Mouse (Mus musculus) erythroblast, embryonic 14.5 days (primary cell): Measurements from ENCODE around the gene Hikeshi. TPM values are rescaled to one million over a fixed set of nuclear protein-coding genes. Genes with fewer than 3 reads are reported as not detected.

ENCODE experiments used
- H3K27me3 ChIP-seq: 2 replicates; pipeline ENCODE4 v1.6.1; 2012; ENCODE audit warnings: inconsistent platforms; ENCODE audit not compliant: control insufficient read depth
- H3K36me3 ChIP-seq: 2 replicates; pipeline ENCODE4 v1.6.1; 2012; ENCODE audit warnings: mild to moderate bottlenecking, inconsistent platforms; ENCODE audit not compliant: control insufficient read depth
- H3K4me1 ChIP-seq: 2 replicates; pipeline ENCODE4 v1.6.1; 2012; ENCODE audit warnings: inconsistent platforms; ENCODE audit not compliant: control insufficient read depth
- H3K4me3 ChIP-seq: replicated peaks from 2 replicates; pipeline ENCODE3; 2012; ENCODE audit warnings: moderate library complexity, mild to moderate bottlenecking, inconsistent platforms
- H3K9me3 ChIP-seq: 2 replicates; pipeline ENCODE4 v1.6.1; 2012; ENCODE audit warnings: low read length, inconsistent platforms, mixed read lengths; ENCODE audit not compliant: control insufficient read depth
- GATA1 ChIP-seq: IDR thresholded peaks from 2 replicates; pipeline ENCODE4 v1.6.1; 2012; ENCODE audit warnings: low read length, inconsistent platforms, mixed read lengths
- TAL1 ChIP-seq: IDR thresholded peaks from 3 replicates; pipeline ENCODE4 v1.6.1; 2012; ENCODE audit warnings: low read length, inconsistent platforms, mixed read lengths
- polyA plus RNA-seq: library from polyadenylated mRNA; stranded (reverse); fragments of >175 nt; gene quantifications from 2 replicates; pipeline ENCODE4 v1.2.3, GENCODE M21; 2012

The Hikeshi gene
- polyA plus RNA-seq, 1 experiment = 2.1 TPM

GRCm38 (mm10) chr7:89903442-89904343 is 37.3 kb downstream of the Hikeshi start, which contains the start of gene Ccdc81:
Ccdc81 (minus strand) TSS chr7:89903629.
- H3K9me3 ChIP-seq = no peaks in the 10 kb centered on the region
- no peaks in the 10 kb centered on the region for H3K27me3 ChIP-seq
- H3K36me3 ChIP-seq = no peaks in the 10 kb centered on the region
- H3K4me1 ChIP-seq = peaks cover 8% of the 10 kb centered on the region
- no peak within 1 kb of the TSS for H3K4me3 ChIP-seq
- TF ChIP-seq GATA1 (no peak), TAL1 (no peak)

- H3K4me1 ChIP-seq = peaks cover 8% of the 10 kb centered on the region
- no peak overlapping the region for H3K4me3 ChIP-seq
These were observed 38.0 kb downstream of the Hikeshi start for GRCm38 (mm10) chr7:89903007-89903406.

GRCm38 (mm10) chr7:89891856-89892255 is 49.1 kb downstream of the Hikeshi start:
- Histone ChIP-seq H3K9me3 (no peaks in the 10 kb centered on the region), H3K27me3 (no peaks in the 10 kb centered on the region), H3K4me1 (no peaks in the 10 kb centered on the region), H3K36me3 (no peaks in the 10 kb centered on the region), H3K4me3 (no peak overlapping the region)
- TF ChIP-seq GATA1 (no peak), TAL1 (no peak)

More at GRCm38 (mm10) chr7:89903007-89903406, 38.0 kb downstream of the Hikeshi start:
- Histone ChIP-seq H3K9me3 (no peaks in the 10 kb centered on the region), H3K36me3 (no peaks in the 10 kb centered on the region), H3K27me3 (no peaks in the 10 kb centered on the region)
- TF ChIP-seq TAL1 (no peak), GATA1 (no peak)

- Histone ChIP-seq H3K4me3 (no peak overlapping the region), H3K9me3 (no peaks in the 10 kb centered on the region), H3K36me3 (no peaks in the 10 kb centered on the region), H3K27me3 (no peaks in the 10 kb centered on the region), H3K4me1 (no peaks in the 10 kb centered on the region)
- TF ChIP-seq GATA1 (no peak), TAL1 (no peak)
These were observed 49.6 kb downstream of the Hikeshi start for GRCm38 (mm10) chr7:89891412-89891811.

- no peak overlapping the region for H3K4me3 ChIP-seq
- H3K36me3 ChIP-seq = no peaks in the 10 kb centered on the region
These were observed 56.5 kb downstream of the Hikeshi start for GRCm38 (mm10) chr7:89884551-89884950.

GRCm38 (mm10) chr7:89879686-89880085 is 61.3 kb downstream of the Hikeshi start:
- H3K4me3 ChIP-seq = no peak overlapping the region
- no peaks in the 10 kb centered on the region for H3K36me3 ChIP-seq
- H3K4me1 ChIP-seq = no peaks in the 10 kb centered on the region
- TF ChIP-seq GATA1 = no peak
- no peak for TF ChIP-seq TAL1
- H3K9me3 ChIP-seq = no peaks in the 10 kb centered on the region
- no peaks in the 10 kb centered on the region for H3K27me3 ChIP-seq

More at GRCm38 (mm10) chr7:89884551-89884950, 56.5 kb downstream of the Hikeshi start:
- no peaks in the 10 kb centered on the region for H3K4me1 ChIP-seq
- TF ChIP-seq GATA1 (no peak), TAL1 (no peak)
- H3K9me3 ChIP-seq = no peaks in the 10 kb centered on the region
- H3K27me3 ChIP-seq = no peaks in the 10 kb centered on the region

Other genes with a start within 250 kb of the Hikeshi start
- gene Ccdc81, start 37.6 kb downstream of the Hikeshi start, polyA plus RNA-seq = not detected in 2 replicates
- 4.5 and 5.0 TPM in 2 replicates for gene Eed, start 39.8 kb upstream of the Hikeshi start, polyA plus RNA-seq
- 29.3 and 37.6 TPM in 2 replicates for gene Picalm, start 189.0 kb upstream of the Hikeshi start, polyA plus RNA-seq